Mouse (Mus musculus) spleen, adult 18-20 months (tissue): ENCODE measurements at regions not wholly inside any gene's neighbourhood (a gene's known extent, or its start where the extent isn't known, plus 50 kb on each side); places are given as distances from the start of the nearest gene placed in this dataset.

ENCODE experiments used
- DNase-seq, 2 experiments: peaks; one replicate each; pipeline ENCODE4 v3.0.0; 2022; ENCODE audit warnings: mixed read lengths in 2 of 2

DNA sequence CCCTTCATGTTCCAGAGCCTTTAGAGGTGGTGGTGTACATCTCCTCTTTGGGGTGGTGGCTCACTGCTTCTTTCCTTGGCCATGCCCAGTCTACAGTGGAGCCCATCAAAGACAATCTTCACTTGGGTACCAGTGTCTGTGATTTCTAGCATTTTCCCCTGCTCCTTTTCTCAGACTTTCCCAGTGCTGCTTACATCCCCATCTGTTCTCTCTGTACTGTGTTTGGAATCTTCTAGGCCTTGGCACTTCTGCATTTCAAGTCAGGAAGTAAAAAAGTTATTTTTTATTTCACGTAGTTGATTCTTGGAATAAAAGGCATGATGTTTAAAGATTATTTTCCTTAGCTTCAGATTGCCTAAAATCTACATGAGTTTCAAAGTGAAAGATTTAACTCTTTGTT lies 455.4 kb downstream of the Sorl1 start:
- no peak for DNase-seq

DNA sequence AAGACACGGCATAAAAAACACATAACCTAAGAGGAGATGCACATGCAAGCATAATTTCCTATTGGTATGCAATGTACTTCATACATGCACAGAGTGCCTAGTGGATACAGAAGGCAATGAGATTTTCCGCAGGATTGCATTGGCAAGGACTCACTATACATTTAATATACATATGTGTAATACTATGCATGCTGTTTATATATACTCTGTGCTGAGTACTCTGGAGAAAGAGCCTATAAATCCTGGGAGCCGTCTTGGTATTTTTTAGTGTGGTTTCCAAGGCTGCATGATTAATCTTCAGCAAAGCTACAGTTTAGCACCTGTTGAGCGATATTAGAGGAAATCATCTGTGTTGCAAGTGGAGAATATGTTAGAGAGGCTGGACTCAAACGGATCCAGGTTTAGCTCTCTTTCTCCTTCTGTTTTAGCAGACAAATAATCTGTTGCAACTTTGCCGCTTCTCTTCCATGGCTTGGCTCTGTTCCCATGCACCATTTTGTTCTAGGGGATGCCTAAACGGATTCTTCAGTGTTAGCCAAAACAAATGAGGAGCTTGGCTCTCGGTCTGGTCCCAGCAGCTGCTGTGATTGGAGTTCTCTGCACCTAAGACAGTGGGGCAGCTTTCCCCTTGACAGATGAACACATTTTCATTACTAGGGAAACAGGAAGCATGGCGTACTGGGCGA lies 459.0 kb downstream of the Sorl1 start:
- DNase-seq = no peak

DNA sequence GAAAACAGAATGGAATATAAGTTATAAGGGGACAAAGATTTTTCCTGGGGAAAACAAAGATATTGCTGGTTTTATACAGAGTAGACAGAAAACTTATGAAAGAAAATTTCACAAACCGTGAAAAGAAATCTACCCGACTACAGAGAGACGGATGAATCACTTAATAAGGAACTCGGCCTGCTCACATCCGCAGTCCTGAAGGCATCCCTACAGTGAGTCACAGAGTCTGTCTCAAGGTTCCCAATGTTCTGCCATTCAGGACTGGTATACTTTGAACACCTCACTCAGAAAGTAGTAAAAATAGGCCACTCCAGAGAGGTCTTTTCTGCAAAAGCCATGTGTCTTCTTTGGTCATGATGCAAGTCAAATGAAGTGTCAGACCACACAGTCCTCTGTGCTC lies 463.5 kb downstream of the Sorl1 start:
- DNase-seq = no peak

GRCm38 (mm10) chr9:41660011-41660410 lies 464.1 kb downstream of the Sorl1 start:
- DNase-seq = no peak

- DNase-seq = no peak
These were observed 470.2 kb upstream of the Ubash3b start for GRCm38 (mm10) chr9:41631564-41632205.

- no peak for DNase-seq
These were observed 459.8 kb upstream of the Ubash3b start for GRCm38 (mm10) chr9:41621341-41621740.

- no peak for DNase-seq
These were observed 452.5 kb upstream of the Ubash3b start for GRCm38 (mm10) chr9:41614002-41614401.

GRCm38 (mm10) chr9:41612802-41613550 lies 451.5 kb upstream of the Ubash3b start:
- no peak for DNase-seq

DNA sequence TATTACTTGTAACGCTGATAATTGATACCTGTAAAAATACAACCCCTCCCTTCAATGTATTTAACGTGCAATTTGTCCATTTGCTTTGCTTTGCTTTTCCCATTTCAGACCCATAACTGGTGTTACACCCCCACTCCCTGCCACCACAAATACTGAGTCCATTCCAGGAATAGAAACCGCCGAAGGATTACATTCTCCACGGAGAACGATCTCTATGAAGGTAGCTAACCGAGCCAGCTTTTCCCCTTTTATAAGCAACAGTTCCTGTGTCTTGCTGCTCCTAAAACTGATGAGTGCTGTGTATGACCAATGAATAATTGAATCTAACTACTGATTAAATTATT lies 450.9 kb upstream of the Ubash3b start:
- no peak for DNase-seq

GRCm38 (mm10) chr9:41611534-41612451 lies 450.3 kb upstream of the Ubash3b start:
- no peak for DNase-seq

- DNase-seq = no peak
These were observed 448.9 kb upstream of the Ubash3b start for GRCm38 (mm10) chr9:41610347-41610746.

DNA sequence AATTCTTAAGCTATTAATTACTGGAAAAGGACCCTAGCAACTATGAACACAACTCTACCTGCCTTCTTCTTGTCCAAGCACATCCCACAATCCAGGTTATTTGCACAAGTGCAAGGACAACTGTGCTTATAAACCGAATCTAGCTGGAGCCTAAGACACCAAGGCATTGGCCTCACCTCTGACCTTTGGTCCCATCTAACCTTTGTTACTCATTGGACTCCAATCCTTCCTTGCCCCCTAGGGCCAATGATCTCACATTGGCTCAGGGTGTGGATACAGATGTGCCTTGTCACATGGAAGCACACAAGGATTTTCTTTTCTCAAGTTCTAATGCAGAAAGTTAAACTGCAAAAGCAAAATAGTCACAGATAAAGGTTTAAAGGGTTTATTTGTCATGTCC lies 444.6 kb upstream of the Ubash3b start:
- DNase-seq = no peak

GRCm38 (mm10) chr9:41604916-41605315 lies 443.4 kb upstream of the Ubash3b start:
- no peak for DNase-seq

GRCm38 (mm10) chr9:41600778-41601177 lies 439.3 kb upstream of the Ubash3b start:
- DNase-seq = no peak

DNA sequence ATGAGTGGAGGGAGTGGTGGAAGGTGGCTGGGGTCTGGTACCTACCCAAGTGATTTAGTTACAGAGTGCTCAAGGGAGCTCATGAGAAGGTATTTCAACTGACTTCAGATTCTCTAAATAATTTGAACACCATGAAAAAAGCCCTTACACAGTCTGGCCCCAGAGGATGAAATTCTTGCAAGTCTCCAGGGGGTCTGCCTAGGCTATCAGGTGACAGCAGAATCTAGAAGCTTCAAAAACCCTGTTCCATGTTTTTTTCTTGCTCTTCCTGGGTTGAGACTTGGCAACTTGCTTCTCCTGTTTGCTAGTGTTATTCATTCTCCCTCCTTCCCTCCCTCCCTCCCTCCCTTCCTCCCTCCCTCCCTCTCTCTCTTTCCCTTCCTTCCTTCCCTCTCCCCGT lies 438.4 kb upstream of the Ubash3b start:
- DNase-seq = no peak

DNA sequence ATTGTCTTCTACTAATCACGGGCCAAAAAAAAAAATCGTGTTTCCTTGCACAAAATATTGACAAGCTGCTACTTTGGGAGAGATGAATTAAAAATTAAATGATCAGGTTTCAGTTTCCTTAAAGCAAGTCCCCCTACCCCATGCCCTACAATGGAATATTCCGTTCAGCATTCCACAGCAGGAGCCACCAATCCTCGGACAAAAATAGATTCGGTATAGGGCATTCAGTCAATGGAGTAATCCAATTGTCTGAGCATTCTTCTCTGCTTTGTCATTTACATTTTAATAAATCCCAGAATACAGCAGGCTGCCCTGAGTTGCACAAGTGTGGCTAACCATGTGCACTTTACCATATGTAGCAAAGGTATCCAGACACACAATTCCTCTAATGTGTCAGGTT lies 434.3 kb upstream of the Ubash3b start:
- DNase-seq = no peak

DNA sequence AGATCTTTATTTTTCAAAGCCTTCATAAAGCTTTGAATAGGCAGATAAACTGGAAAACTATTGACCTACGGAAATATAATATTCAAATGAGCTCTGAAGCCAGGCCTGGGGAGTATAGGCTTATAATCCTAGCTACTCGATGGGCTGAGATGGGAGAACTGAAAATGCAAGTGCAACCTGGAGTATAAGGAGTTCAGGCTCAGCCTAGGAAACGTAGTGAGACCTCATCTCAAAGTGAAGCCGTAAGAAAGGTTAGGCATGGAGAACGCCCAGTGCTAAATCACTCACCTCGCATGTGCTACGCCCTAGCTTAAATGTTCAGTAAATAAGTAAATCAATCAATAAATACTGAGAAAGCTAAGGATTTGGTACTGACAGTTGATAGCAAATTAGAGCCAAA lies 432.5 kb upstream of the Ubash3b start:
- no peak for DNase-seq

- no peak for DNase-seq
These were observed 431.6 kb upstream of the Ubash3b start for GRCm38 (mm10) chr9:41592900-41593690.

GRCm38 (mm10) chr9:41592101-41592500 lies 430.6 kb upstream of the Ubash3b start:
- no peak for DNase-seq

- no peak for DNase-seq
These were observed 428.7 kb upstream of the Ubash3b start for GRCm38 (mm10) chr9:41590164-41590563.

DNA sequence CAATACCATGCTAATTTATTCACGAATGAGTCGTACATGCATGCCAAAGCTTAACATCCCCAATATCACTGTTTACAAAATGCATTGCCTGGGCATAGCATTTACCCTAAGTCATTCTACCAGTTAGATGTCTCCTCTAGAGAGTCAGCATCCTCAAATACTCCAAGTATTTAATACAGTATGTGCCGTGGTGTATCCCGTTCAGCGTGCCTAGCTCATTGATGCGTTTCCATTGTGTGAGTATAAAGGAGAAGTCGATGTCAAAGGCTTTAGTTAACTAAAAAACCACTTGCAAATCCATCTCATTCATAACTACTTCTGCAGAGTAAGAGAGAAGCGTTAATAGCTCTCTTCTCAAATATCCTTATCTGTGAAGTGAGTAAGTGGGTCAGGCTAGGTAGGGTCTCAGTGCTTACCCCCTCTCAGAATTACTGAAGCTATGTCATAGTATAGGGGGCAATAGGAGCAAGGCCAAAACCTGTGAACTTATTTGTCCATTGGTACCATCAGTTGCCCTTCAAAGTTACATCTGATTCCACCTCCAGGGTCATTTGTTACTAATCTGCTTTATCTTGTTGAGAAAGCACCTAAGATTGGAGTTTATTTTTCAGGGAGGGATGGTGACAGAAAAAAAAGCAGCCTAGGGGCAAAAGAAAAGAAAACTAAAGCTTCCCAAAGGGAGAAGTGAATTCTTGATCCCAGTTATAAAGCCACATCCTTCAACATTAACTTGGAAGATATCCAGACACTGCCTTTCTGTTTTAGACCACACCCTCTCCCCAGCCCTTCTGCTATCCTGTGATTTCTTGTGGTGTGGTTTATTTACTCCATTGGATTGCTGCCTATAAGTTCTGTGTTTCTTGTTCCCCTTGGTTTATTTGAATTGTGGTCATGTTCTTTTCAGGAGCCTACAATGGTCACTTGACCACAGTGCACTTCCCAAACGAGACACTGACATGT lies 427.2 kb upstream of the Ubash3b start:
- DNase-seq = no peak
